Comparison of ENCODE assay signal across 15 mouse cellular contexts in the genomic region with DNA sequence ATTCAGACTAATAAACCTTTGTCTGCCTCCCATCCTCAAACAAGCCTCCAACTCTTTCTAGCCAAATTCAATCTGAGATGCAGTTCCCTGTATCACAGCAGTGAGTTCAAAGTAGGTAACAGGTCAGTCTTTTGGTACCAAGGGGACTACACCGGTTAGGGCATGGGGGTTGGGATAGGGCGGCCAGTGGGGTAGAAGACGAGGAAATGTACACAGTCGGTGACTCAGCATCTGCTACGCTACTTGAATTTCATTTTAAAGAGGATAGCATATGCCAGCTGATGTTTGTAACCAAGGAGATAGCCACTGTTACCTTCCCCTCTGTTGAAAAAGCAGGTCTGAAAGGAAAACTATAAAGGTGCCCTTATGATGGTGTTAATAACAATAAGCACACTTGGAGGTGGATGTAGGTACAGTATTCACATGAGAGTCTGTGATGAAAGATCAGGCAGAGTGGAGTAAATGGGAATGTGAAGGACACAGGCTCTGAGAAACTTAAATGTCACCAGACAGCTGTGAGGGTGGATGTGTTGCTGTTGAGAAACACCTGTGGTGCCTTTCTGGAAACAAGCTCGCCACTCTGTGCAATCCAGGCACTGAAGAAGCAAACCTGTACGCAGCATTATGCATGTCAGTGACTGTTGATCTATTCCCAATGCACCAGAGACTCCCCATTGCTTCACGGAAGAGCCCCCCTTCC.
"Had no signal": no experiment of that assay in that cellular context is flagged by ENCODE, and none has a peak within 500 bp of the region (broad histone marks: within the 10 kb centered on the region; RNA-seq: fewer than 3 reads in every experiment).

No protein-coding gene starts in this region.

- H3K9ac ChIP-seq: neural tube, embryonic 13.5 days; neural tube, embryonic 15.5 days; stomach, embryonic 15.5 days had no signal

- H3K4me2 ChIP-seq: neural tube, embryonic 13.5 days; neural tube, embryonic 15.5 days; stomach, embryonic 15.5 days had no signal

- H3K9me3 ChIP-seq: neural tube, embryonic 13.5 days; neural tube, embryonic 15.5 days; stomach, embryonic 15.5 days had no signal

- H3K4me3 ChIP-seq: neural tube, embryonic 13.5 days; neural tube, embryonic 15.5 days; stomach, embryonic 15.5 days had no signal

- DNase-seq: right cerebral cortex, adult 18-20 months; right cerebral cortex, postnatal 14 days; right cerebral cortex, postnatal 25 days; right cerebral cortex, postnatal 4 days; spleen, adult 18-20 months; thymus, adult 18-20 months; thymus, adult 2 months; thymus, postnatal 14 days; thymus, postnatal 25 days; thymus, postnatal 36 days; thymus, postnatal 4 days had no signal

- H3K36me3 ChIP-seq: neural tube, embryonic 13.5 days; neural tube, embryonic 15.5 days; stomach, embryonic 15.5 days had no signal

- H3K27ac ChIP-seq: neural tube, embryonic 13.5 days; neural tube, embryonic 15.5 days; stomach, embryonic 15.5 days; stomach, postnatal 0 days had no signal
